Mouse (Mus musculus): ENCODE data around the gene Amn1. TPM values are rescaled to one million over a fixed set of nuclear protein-coding genes. Genes with fewer than 3 reads are reported as not detected.
"Not testable (repeated sequence)": the region's sequence is repeated elsewhere in the genome, so short reads cannot be mapped to it uniquely, and the experiment has no call there.

Amn1 gene
- polyA plus RNA-seq, 1 experiment = 11.3 TPM

DNA sequence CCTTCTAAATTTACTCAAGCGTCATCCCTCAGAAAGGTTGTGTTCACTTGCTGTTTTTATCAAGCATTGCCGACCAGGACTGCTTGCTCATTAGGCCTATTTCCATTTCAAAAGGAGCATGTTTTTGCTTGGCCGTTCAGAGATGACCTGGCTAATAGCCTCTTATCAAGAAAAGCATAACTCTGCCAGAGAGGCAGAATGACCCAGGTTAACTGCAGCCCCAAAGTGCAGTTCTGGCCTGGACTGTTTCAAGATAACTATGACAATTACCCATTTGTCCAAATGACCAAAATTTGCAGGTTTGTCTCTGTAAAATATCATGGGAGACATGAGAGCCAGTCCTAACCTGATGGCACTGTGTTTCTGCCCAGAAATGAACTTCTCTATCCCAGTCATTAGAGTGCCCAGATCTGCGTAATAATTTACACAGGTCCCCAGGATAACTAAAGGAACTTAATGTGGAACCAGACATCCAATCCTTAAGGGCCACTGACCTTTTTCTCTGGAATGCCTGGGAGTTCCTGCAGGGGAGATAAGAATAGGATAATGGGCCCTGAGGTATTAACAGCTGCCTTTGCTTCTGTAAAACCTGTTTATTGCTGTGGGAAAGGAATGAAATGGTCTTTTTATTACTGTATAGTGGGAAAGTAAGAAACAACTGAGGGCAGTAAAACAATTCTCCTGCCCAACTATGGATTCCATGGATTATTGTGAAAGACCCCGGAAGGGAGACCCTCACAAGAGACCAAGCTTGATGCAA lies 53.9 kb downstream of the Amn1 start:
- TF ChIP-seq POLR2A (IDR thresholded peaks at IDR 0.05; ENCODE audit: control insufficient read depth, extremely low read depth, insufficient read depth, low read length, poor library complexity) (no peak), CTCF (IDR thresholded peaks at IDR 0.05; ENCODE audit: borderline replicate concordance, control insufficient read depth, extremely low read depth, insufficient read depth, low read length, poor library complexity) (no peak)
- Histone ChIP-seq H3K36me3 (ENCODE audit: control insufficient read depth, insufficient read depth, low read length) (no peaks in the 10 kb centered on the region), H3K27me3 (ENCODE audit: control insufficient read depth, insufficient read depth, low read length) (no peaks in the 10 kb centered on the region), H3K27ac (ENCODE audit: control insufficient read depth, insufficient read depth, low read length) (no peak overlapping the region), H3K4me1 (replicated peaks; ENCODE audit: control insufficient read depth, insufficient read depth, low read length) (no peaks in the 10 kb centered on the region), H3K4me3 (ENCODE audit: control insufficient read depth, insufficient read depth, low read length) (no peak overlapping the region)
- DNase-seq = no peak
- WGBS = 88% methylated on average over 5 of the region's 5 CpGs

GRCm38 (mm10) chr6:149132311-149133077 lies 56.0 kb downstream of the Amn1 start:
- Histone ChIP-seq H3K4me1 (replicated peaks; ENCODE audit: control insufficient read depth, insufficient read depth, low read length) (no peaks in the 10 kb centered on the region), H3K36me3 (ENCODE audit: control insufficient read depth, insufficient read depth, low read length) (no peaks in the 10 kb centered on the region), H3K27ac (ENCODE audit: control insufficient read depth, insufficient read depth, low read length) (no peak overlapping the region), H3K4me3 (ENCODE audit: control insufficient read depth, insufficient read depth, low read length) (no peak overlapping the region), H3K27me3 (ENCODE audit: control insufficient read depth, insufficient read depth, low read length) (no peaks in the 10 kb centered on the region)
- DNase-seq = peak; percentile 39
- 25% methylated on average over 5 of the region's 5 CpGs for WGBS
- TF ChIP-seq POLR2A (IDR thresholded peaks at IDR 0.05; ENCODE audit: control insufficient read depth, extremely low read depth, insufficient read depth, low read length, poor library complexity) = no peak
- no peak for TF ChIP-seq CTCF (IDR thresholded peaks at IDR 0.05; ENCODE audit: borderline replicate concordance, control insufficient read depth, extremely low read depth, insufficient read depth, low read length, poor library complexity)

GRCm38 (mm10) chr6:149131111-149131510 lies 57.4 kb downstream of the Amn1 start:
- DNase-seq = no peak
- no peaks in the 10 kb centered on the region for H3K4me1 ChIP-seq (replicated peaks; ENCODE audit: control insufficient read depth, insufficient read depth, low read length)
- 60% methylated on average over 3 of the region's 3 CpGs for WGBS
- no peak for TF ChIP-seq CTCF (IDR thresholded peaks at IDR 0.05; ENCODE audit: borderline replicate concordance, control insufficient read depth, extremely low read depth, insufficient read depth, low read length, poor library complexity)
- TF ChIP-seq POLR2A (IDR thresholded peaks at IDR 0.05; ENCODE audit: control insufficient read depth, extremely low read depth, insufficient read depth, low read length, poor library complexity) = no peak
- no peaks in the 10 kb centered on the region for H3K36me3 ChIP-seq (ENCODE audit: control insufficient read depth, insufficient read depth, low read length)
- H3K4me3 ChIP-seq (ENCODE audit: control insufficient read depth, insufficient read depth, low read length) = no peak overlapping the region
- H3K27me3 ChIP-seq (ENCODE audit: control insufficient read depth, insufficient read depth, low read length) = no peaks in the 10 kb centered on the region
- H3K27ac ChIP-seq (ENCODE audit: control insufficient read depth, insufficient read depth, low read length) = no peak overlapping the region

DNA sequence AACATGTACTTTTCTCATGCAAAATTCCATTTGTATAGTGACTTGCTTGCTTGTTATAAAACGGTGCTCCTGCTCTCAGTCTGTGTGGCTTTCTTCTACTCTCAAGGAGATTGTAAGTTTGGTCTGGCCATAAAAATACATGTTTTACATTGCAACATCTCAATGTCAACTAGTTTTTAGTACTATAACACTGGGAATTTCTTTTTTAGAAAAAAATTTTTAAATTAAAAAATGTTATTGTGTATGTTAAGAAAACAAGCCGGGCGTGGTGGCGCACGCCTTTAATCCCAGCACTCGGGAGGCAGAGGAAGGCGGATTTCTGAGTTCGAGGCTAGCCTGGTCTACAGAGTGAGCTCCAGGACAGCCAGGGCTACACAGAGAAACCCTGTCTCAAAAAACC lies 58.6 kb downstream of the Amn1 start, which contains the start of gene Gm10203:
TSS of gene Gm10203 (plus strand) at position 301 of the 400 bp plus-strand sequence.
- H3K4me1 ChIP-seq (replicated peaks; ENCODE audit: control insufficient read depth, insufficient read depth, low read length); H3K4me3 ChIP-seq (ENCODE audit: control insufficient read depth, insufficient read depth, low read length); H3K27me3 ChIP-seq (ENCODE audit: control insufficient read depth, insufficient read depth, low read length); H3K27ac ChIP-seq (ENCODE audit: control insufficient read depth, insufficient read depth, low read length); DNase-seq; H3K36me3 ChIP-seq (ENCODE audit: control insufficient read depth, insufficient read depth, low read length): not testable (repeated sequence)
- 98% methylated on average over 8 of the region's 8 CpGs for WGBS

DNA sequence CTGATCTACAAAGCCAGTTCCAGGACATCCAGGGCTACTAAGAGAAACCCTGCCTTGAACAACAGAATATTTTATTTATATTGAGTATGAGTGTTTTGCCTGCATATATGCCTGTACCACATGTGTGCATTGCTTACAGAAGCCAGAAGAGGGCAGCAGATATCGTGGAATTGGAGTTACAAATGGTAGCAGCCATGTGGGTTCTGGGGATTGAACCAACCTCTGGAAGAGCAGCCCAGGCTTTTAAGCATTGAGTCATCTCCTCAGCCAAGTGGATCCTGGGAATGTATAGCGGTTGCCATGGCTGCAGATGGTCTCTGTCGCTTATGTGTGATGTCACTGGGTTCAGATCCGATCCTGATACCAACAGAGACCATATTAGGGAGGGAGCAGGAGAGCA lies 61.8 kb downstream of the Amn1 start:
- H3K4me3 ChIP-seq (ENCODE audit: control insufficient read depth, insufficient read depth, low read length) = no peak overlapping the region
- TF ChIP-seq POLR2A (IDR thresholded peaks at IDR 0.05; ENCODE audit: control insufficient read depth, extremely low read depth, insufficient read depth, low read length, poor library complexity) = no peak
- no peak for TF ChIP-seq CTCF (IDR thresholded peaks at IDR 0.05; ENCODE audit: borderline replicate concordance, control insufficient read depth, extremely low read depth, insufficient read depth, low read length, poor library complexity)
- no peaks in the 10 kb centered on the region for H3K36me3 ChIP-seq (ENCODE audit: control insufficient read depth, insufficient read depth, low read length)
- H3K4me1 ChIP-seq (replicated peaks; ENCODE audit: control insufficient read depth, insufficient read depth, low read length) = no peaks in the 10 kb centered on the region
- no peak overlapping the region for H3K27ac ChIP-seq (ENCODE audit: control insufficient read depth, insufficient read depth, low read length)
- DNase-seq = peak; percentile 64
- no peaks in the 10 kb centered on the region for H3K27me3 ChIP-seq (ENCODE audit: control insufficient read depth, insufficient read depth, low read length)
- 81% methylated on average over 4 of the region's 4 CpGs for WGBS

- no peak for TF ChIP-seq POLR2A (IDR thresholded peaks at IDR 0.05; ENCODE audit: control insufficient read depth, extremely low read depth, insufficient read depth, low read length, poor library complexity)
- whole genome bisulfite sequencing = 91% methylated on average over 3 of the region's 3 CpGs
- no peaks in the 10 kb centered on the region for H3K27me3 ChIP-seq (ENCODE audit: control insufficient read depth, insufficient read depth, low read length)
- H3K36me3 ChIP-seq (ENCODE audit: control insufficient read depth, insufficient read depth, low read length) = no peaks in the 10 kb centered on the region
- H3K27ac ChIP-seq (ENCODE audit: control insufficient read depth, insufficient read depth, low read length) = no peak overlapping the region
- DNase-seq = no peak
- H3K4me1 ChIP-seq (replicated peaks; ENCODE audit: control insufficient read depth, insufficient read depth, low read length) = no peaks in the 10 kb centered on the region
- no peak overlapping the region for H3K4me3 ChIP-seq (ENCODE audit: control insufficient read depth, insufficient read depth, low read length)
Measured at GRCm38 (mm10) chr6:149123042-149123441, 65.5 kb downstream of the Amn1 start.
